Mouse (Mus musculus) testis, adult 2 months (tissue): ENCODE measurements around the gene Efcc1. TPM values are rescaled to one million over a fixed set of nuclear protein-coding genes. Genes with fewer than 3 reads are reported as not detected.

Experiments
- H3K27ac ChIP-seq: fragments of 200-500 bp; 2 replicates; pipeline ENCODE4 v1.5.1; 2012; ENCODE audit warnings: low read depth, low read length; ENCODE audit not compliant: control insufficient read depth, insufficient read depth
- H3K27me3 ChIP-seq: fragments of 200-500 bp; 2 replicates; pipeline ENCODE4 v1.6.1; 2012; ENCODE audit warnings: mild to moderate bottlenecking, low read length, moderate library complexity; ENCODE audit not compliant: control insufficient read depth, insufficient read depth
- H3K36me3 ChIP-seq: fragments of 200-500 bp; 2 replicates; pipeline ENCODE4 v1.6.1; 2012; ENCODE audit warnings: mild to moderate bottlenecking, low read length; ENCODE audit not compliant: control insufficient read depth, insufficient read depth
- H3K4me1 ChIP-seq: fragments of 200-500 bp; 2 replicates; pipeline ENCODE4 v1.6.1; 2012; ENCODE audit warnings: low read length; ENCODE audit not compliant: control insufficient read depth, insufficient read depth
- H3K4me3 ChIP-seq: fragments of 200-500 bp; 2 replicates; pipeline ENCODE4 v1.5.1; 2012; ENCODE audit warnings: low read depth, mild to moderate bottlenecking, low read length, moderate library complexity, mixed read lengths; ENCODE audit not compliant: control insufficient read depth
- CTCF ChIP-seq: fragments of 200-500 bp; IDR thresholded peaks from 2 replicates; pipeline ENCODE4 v1.5.1; 2012; ENCODE audit warnings: low read depth, mild to moderate bottlenecking, inconsistent platforms, low read length, moderate library complexity; ENCODE audit not compliant: control insufficient read depth, insufficient read depth, insufficient replicate concordance
- POLR2A ChIP-seq: fragments of 200-500 bp; IDR thresholded peaks from 2 replicates; pipeline ENCODE4 v1.6.1; 2012; ENCODE audit warnings: low read depth, mild to moderate bottlenecking, inconsistent platforms, low read length, moderate library complexity; ENCODE audit not compliant: control insufficient read depth
- polyA plus RNA-seq: library from polyadenylated mRNA; depleted of rRNA; stranded (reverse); fragments of >200 nt; gene quantifications from 2 replicates; pipeline ENCODE4 v1.2.3, GENCODE M21; 2012; rRNA removed

Gene Efcc1
- polyA plus RNA-seq, 1 experiment = 0.68 TPM

GRCm38 (mm10) chr6:87805448-87805847 is 74.8 kb downstream of the Efcc1 start:
- Histone ChIP-seq H3K27ac (no peak overlapping the region), H3K4me1 (peaks cover 7% of the 10 kb centered on the region), H3K4me3 (no peak overlapping the region), H3K27me3 (no peaks in the 10 kb centered on the region), H3K36me3 (no peaks in the 10 kb centered on the region)
- TF ChIP-seq POLR2A (no peak), CTCF (no peak)

Other genes starting within 250 kb of the Efcc1 start
- gene Arhgap25, start 197.6 kb upstream of the Efcc1 start, polyA plus RNA-seq = 0.08 and 0.14 TPM in 2 replicates
- gene Prokr1, start 140.1 kb upstream of the Efcc1 start, polyA plus RNA-seq = 0.77 and 0.98 TPM in 2 replicates
- gene Aplf, start 58.7 kb upstream of the Efcc1 start, polyA plus RNA-seq = 3.3 and 3.8 TPM in 2 replicates
- 0.17 TPM in 1 of 2 replicates, not detected in the other for gene Gp9, start 47.2 kb downstream of the Efcc1 start, polyA plus RNA-seq
- 19.5 and 20.0 TPM in 2 replicates for gene Rab43, start 81.3 kb downstream of the Efcc1 start, polyA plus RNA-seq
- gene Gm45140, start 104.9 kb downstream of the Efcc1 start, polyA plus RNA-seq = 0.52 and 0.95 TPM in 2 replicates
- gene Isy1, start 107.9 kb downstream of the Efcc1 start, polyA plus RNA-seq = 6.4 and 6.7 TPM in 2 replicates
- gene Cnbp, start 120.2 kb downstream of the Efcc1 start, polyA plus RNA-seq = 111 and 130 TPM in 2 replicates
- gene Copg1, start 156.9 kb downstream of the Efcc1 start, polyA plus RNA-seq = 19.3 and 21.5 TPM in 2 replicates
- 14.9 and 15.2 TPM in 2 replicates for gene Hmces, start 183.1 kb downstream of the Efcc1 start, polyA plus RNA-seq